Mouse (Mus musculus) ES-E14 (cell line): Measurements from ENCODE around the gene Mta2.

Experiments used
- HCFC1 ChIP-seq: IDR thresholded peaks from 2 replicates; pipeline ENCODE4 v1.6.1; 2012; ENCODE audit warnings: low read length, inconsistent platforms, borderline replicate concordance; ENCODE audit not compliant: insufficient read depth
- MAFK ChIP-seq: IDR thresholded peaks from 2 replicates; pipeline ENCODE4 v1.6.1; 2014; ENCODE audit warnings: mild to moderate bottlenecking, low read depth, low read length, inconsistent platforms; ENCODE audit not compliant: insufficient read depth
- ZC3H11A ChIP-seq: IDR thresholded peaks from 2 replicates; pipeline ENCODE4 v1.6.1; 2012; ENCODE audit warnings: low read depth, mild to moderate bottlenecking, inconsistent platforms, low read length, borderline replicate concordance
- ZNF384 ChIP-seq: IDR thresholded peaks from 2 replicates; pipeline ENCODE4 v1.6.1; 2012; ENCODE audit warnings: low read depth, low read length, inconsistent platforms

- no peak for TF ChIP-seq ZC3H11A
- no peak for TF ChIP-seq MAFK
- TF ChIP-seq HCFC1, result no peak
- no peak for TF ChIP-seq ZNF384
Measured at GRCm38 (mm10) chr19:8920073-8920736, 21.5 kb upstream of the Mta2 start, which contains the start of gene B3gat3.
